Mouse (Mus musculus): ENCODE results near the gene Ube2f.

GRCm38 (mm10) chr1:91278410-91279119, 28.5 kb downstream of the Ube2f start:
- TF ChIP-seq POLR2A (IDR thresholded peaks at IDR 0.05; ENCODE audit: low read depth, low read length) (no peak), CTCF (IDR thresholded peaks at IDR 0.05; ENCODE audit: borderline replicate concordance, insufficient read depth, low read length) (no peak)
